Mouse (Mus musculus) thymus, postnatal 0 days (tissue): ENCODE results near the gene Thnsl2. TPM values are rescaled to one million over a fixed set of nuclear protein-coding genes. Genes with fewer than 3 reads are reported as not detected.

ENCODE experiments used
- polyA plus RNA-seq: library from polyadenylated mRNA; unstranded; fragments of >200 nt; fragmentation: Nextera tagmentation; extraction: Ambion mirVana; gene quantifications from 2 replicates; pipeline ENCODE4 v1.2.1, GENCODE M21; 2015

Thnsl2 gene
- polyA plus RNA-seq, 1 experiment from 2014 or later: 11.3 TPM

Other genes starting within 250 kb of the Thnsl2 start
- 0.15 TPM in 1 of 2 replicates, not detected in the other for gene Tex37, start 225.5 kb downstream of the Thnsl2 start, polyA plus RNA-seq
- not detected in 2 replicates for gene Foxi3, start 187.9 kb downstream of the Thnsl2 start, polyA plus RNA-seq
- 1.3 and 2.3 TPM in 2 replicates for gene Fabp1, start 55.4 kb upstream of the Thnsl2 start, polyA plus RNA-seq
- gene Krcc1, start 127.2 kb upstream of the Thnsl2 start, polyA plus RNA-seq: 92.6 and 98.4 TPM in 2 replicates
- 2.3 and 3.7 TPM in 2 replicates for gene Smyd1, start 177.8 kb upstream of the Thnsl2 start, polyA plus RNA-seq
- gene Cd8b1, start 178.3 kb upstream of the Thnsl2 start, polyA plus RNA-seq: 1,203 and 1,244 TPM in 2 replicates
- 664 and 665 TPM in 2 replicates for gene Cd8a, start 229.0 kb upstream of the Thnsl2 start, polyA plus RNA-seq